Mouse (Mus musculus): ENCODE results near the gene Kansl1. TPM values are rescaled to one million over a fixed set of nuclear protein-coding genes. Genes with fewer than 3 reads are reported as not detected.

The Kansl1 gene
- polyA plus RNA-seq, 1 experiment from 2014 or later = 30.2 TPM

Small RNA genes within 50 kb of the gene (microRNA-seq; reads per million reads assigned to microRNA genes)
- gene Gm47315 = not detected

Other genes with a start within 250 kb of the Kansl1 start
- 925 and 1,009 TPM in 2 replicates for gene Mapt, start 237.5 kb downstream of the Kansl1 start, polyA plus RNA-seq (2014; fragmentation: Nextera tagmentation; extraction: Ambion mirVana)
- 43.2 and 49.3 TPM in 2 replicates for gene Cdc27, start 81.8 kb upstream of the Kansl1 start, polyA plus RNA-seq (2014; fragmentation: Nextera tagmentation; extraction: Ambion mirVana)
- gene Myl4, start 81.8 kb upstream of the Kansl1 start, polyA plus RNA-seq (2014; fragmentation: Nextera tagmentation; extraction: Ambion mirVana) = 4.1 and 6.0 TPM in 2 replicates
- gene Itgb3, start 139.1 kb upstream of the Kansl1 start, polyA plus RNA-seq (2014; fragmentation: Nextera tagmentation; extraction: Ambion mirVana) = 0.40 and 0.93 TPM in 2 replicates
- gene Gm11639, start 216.8 kb upstream of the Kansl1 start, polyA plus RNA-seq (2014; fragmentation: Nextera tagmentation; extraction: Ambion mirVana) = 0.80 and 0.87 TPM in 2 replicates

Data from neural tube, embryonic 14.5 days (tissue).